Mouse (Mus musculus): Measurements from ENCODE around the gene Fam69a.
A peak's percentile ranks its signal among the peaks of the same experiment; 100 is the strongest.
"Not testable (repeated sequence)": the region's sequence is repeated elsewhere in the genome, so short reads cannot be mapped to it uniquely, and the experiment has no call there.

Gene Fam69a

DNA sequence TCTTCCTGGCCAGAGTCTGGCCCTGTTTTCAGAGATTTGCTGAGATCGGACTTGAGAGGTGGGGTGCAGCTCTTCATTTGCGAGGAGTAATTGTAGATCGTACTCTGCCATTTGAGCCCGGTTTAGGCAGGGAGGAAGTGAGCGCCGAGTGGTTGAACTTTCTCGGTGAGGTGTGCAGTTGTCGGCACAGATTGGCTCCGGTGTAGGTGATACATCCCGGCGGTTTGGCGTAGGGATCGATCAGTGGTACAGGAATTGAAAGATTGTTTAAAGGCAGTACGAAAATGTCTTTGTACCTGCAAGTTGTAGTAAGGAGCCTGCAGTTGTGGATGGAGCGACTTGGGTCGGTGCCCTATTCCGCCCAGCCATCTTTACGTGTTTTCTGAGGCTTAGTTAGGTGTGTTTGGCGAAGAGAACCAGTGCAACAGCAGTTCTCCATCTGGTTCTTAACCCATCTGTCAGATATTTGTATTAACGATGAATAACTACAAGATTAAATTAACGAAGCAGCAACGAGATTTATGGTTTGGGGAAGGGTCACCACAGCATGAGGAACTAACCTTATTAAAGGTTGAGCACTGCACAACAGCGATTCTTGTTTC lies 85.8 kb downstream of the Fam69a start:
- ATAC-seq (ENCODE audit: low TSS enrichment), result no peak; the same call in 1 of the 2 replicates

DNA sequence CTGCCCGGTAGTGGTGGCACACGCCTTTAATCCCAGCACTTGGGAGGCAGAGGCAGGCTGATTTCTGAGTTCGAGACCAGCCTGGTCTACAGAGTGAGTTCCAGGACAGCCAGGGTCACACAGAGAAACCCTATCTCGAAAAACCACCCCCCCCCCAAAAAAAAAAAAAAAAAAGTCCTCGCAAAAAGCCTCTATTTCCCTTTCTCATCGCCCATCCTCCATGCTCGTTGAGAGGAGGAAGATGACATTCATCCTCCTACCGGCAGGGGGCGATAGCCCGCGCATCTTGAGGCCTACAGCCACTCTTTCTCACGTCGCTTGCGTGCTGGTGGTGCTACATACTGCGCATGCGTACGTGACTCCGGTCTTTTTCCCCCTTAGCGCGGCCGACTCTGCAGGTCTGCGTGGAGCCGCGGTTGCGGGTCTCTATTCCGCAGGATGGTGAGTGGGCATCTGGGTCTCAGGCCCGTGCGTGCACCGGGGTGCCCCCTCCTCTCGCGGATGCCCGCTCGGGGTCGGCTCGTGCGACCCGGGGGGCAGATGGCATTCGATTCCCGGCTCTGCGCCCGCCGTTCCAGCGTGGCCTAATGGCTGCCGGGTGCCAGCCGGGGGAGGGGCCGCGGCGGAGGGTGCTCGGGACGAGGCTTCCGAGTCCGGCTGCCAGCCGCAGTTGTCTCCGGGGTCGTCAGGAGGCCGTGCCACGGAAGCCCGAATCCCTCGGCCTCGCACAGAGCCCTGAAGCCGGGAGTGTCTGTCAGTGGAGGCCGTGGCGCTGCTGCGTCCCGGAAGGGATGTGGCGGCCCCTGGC lies 86.5 kb downstream of the Fam69a start, which contains the start of gene Rpl5:
TSS of gene Rpl5 (plus strand) at position 297 of the 808 bp plus-strand sequence.
- peak; percentile 92 for ATAC-seq (ENCODE audit: low TSS enrichment)

DNA sequence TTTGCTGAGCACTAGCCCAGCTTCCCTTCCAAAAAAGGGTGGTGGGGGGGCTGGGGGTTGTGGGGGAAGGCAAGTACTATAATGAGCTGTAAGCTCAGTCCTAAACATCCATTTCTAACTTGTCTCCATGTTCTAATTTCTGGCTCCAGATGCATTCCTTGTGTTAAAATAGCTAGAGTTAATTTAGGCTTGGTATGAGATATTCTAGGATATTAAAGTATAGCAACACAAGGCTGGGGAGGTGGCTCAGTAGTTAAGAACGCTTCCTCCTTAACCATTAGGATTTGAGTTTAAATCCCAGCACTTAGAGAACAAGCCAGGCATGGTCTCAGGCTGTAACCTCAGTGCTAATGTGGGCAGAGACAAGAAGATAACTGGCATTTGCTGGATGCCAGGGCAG lies 90.6 kb downstream of the Fam69a start:
- peak; percentile 66 for ATAC-seq (ENCODE audit: low TSS enrichment)

- no peak for ATAC-seq (ENCODE audit: low TSS enrichment)
Measured at GRCm38 (mm10) chr5:107894676-107895075, 92.2 kb downstream of the Fam69a start.

DNA sequence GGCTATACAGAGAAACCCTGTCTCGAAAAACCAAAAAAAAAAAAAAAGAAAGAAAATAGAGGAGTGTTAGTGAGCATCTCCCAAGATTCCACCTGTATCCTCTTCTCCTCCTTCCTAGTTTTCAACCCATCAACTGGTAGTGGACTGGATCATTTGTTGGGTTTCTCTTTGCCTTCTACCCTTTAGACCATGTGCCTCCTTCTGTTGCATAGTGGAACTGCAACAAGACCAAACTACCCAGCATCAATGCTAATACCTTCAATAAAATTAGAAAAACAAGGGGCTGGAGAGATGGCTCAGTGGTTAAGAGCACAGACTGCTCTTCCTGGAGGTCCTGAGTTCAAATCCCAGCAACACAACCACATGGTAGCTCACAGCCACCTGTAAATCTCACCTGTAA lies 95.4 kb downstream of the Fam69a start:
- not testable (repeated sequence) for ATAC-seq (ENCODE audit: low TSS enrichment)

DNA sequence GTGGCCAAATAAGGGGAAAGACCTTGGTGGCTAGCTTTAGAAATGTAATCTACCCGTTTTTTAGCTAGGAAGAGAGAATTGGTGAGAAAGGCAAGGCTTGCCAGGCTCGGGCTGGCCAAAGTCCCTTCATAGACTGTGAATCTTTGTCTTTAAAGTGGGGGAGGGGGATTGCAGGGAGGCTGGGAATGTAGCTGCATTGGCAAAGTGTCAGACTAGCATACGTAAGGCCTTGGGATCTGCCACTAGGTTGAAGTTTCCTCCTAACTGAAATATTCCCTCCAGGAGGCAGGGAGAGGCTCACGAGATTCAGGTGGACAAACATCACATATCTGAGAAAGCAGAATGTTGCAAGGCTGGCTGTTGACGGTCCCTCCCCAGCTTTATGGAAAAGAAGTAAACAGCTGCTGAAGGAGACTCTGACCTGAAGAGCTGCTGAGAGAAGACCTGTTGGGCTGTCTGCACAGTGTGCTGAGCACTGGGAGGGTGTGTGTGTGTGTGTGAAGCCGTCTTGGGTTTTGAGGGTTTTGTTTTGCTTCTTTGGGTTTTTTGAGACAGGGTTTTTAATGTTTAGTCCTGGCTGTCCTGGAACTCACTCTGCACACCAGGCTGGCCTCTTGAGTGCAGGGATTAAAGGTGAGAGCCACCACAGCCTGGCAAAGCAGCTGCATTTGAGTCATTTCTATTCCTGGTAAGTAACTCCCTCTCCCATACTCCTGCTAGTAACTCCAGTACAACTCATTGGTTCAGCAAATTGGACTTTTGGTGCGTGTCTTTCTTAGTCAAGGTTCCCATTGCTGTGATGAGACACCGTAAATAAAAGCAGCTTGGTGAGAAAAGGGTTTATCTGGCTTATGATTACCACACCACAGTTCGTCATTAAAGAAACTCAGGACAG lies 96.6 kb downstream of the Fam69a start:
- ATAC-seq (ENCODE audit: low TSS enrichment), result no peak

- no peak for ATAC-seq (ENCODE audit: low TSS enrichment)
Measured at GRCm38 (mm10) chr5:107880710-107881109, 106.2 kb downstream of the Fam69a start.

DNA sequence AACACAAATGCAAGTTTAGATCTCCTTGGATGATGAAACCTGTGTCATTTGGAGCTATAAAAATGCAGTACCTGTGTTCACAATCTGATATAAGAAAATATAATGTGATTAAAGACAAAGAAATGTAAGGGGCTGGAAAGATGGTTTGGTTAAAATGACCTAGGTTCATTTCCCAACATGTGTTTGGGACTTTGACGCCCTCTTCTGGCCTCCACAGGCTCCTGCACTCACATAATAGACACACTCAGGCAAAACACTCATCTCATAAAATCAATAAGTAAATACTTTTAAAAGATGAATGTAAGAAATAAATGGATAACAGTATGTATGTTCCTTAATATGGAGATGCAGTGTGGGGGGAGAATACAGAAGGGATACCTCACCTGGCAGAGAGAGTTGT lies 109.8 kb downstream of the Fam69a start:
- ATAC-seq (ENCODE audit: low TSS enrichment), result no peak

DNA sequence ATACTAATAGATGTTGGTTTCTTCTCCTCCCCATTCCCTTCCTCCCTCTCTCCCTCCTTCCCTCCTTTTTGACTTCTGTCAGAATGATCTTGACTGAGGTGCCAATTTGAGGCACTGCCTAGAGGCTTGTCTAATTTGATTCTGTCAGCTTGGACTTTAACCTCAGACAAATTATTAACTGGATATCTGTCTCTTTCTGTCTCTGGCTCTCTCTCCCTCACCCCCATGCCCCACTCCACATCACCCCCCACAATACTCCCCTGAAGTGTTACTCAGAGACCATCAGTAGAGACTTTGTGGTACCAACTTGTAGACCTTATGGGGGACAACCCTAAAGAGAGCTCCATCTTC lies 111.6 kb downstream of the Fam69a start:
- no peak for ATAC-seq (ENCODE audit: low TSS enrichment)

DNA sequence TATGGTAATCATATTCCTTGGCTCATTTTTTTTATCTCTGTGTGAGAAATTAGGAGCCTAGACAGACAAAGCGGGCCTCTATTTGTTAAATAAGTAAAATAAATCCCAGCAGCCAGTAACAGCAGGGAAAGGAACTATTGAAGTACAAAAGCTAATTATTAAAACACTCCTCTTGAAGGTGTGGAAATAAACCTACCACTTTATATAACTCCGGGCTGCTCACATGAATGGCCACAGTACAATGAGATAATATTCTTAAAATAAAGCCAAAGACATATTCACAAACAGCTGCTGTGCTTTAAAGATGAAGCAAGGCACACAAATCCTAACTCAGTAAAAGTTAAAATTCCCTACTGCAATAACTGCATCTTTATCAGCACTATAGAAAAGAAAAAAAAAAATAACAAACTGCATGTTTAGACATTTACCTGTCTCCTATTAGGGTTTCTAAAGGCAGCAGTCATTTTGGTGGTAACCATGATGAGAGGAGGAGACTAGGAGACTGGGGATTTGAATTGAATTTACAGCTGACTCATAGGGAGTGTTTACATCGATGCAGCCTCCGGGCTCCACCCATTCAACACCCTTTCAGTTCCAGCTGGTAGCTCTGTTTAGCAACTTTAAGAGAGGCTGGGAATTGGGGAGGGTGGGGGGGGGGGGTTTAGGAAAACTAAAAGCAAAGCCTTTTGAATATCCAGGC lies 112.2 kb downstream of the Fam69a start, which contains the start of gene Evi5:
TSS of gene Evi5 (minus strand) at position 547 of the 700 bp plus-strand sequence.
- peak; percentile 81 for ATAC-seq (ENCODE audit: low TSS enrichment)

DNA sequence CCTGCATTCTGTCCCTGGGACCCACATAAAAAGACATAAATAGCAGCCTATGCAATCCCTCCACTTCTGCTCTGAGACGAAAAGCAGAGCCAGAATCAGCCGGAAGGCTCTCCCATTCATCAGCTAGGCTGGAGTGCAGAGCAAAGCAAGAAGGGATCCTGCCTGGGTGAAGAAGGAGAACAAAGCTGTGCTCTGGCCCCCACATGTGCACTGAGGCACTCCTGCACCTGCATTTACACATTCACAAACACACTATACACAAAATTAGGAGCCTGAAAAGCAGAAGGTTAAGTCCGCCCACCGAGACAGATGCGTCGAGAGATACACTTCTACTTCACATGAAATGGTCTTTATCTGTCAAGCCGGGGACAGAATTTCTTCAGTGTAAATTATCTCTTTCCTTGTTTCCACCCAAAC lies 113.0 kb downstream of the Fam69a start:
- peak; percentile 75 for ATAC-seq (ENCODE audit: low TSS enrichment)

DNA sequence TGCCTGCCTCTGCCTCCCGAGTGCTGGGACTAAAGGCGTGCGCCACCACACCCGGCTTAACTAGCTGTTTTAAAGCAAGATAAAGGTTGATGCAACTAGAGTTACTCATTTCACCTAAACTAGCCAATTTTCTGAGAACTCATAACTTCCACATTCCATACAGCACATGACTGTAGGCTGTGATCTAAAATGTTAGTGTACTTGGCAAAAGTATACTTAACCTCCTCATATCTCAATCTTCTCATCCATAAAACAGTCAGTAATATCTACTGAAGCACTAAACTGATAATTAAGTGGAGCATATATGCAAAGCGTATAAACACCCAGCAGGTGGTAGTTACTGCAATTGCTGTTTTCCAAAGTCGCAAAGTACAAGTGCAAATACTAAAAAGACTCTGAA lies 113.6 kb downstream of the Fam69a start:
- ATAC-seq (ENCODE audit: low TSS enrichment), result no peak

- no peak for ATAC-seq (ENCODE audit: low TSS enrichment)
Measured at GRCm38 (mm10) chr5:107869701-107870100, 117.2 kb downstream of the Fam69a start.

DNA sequence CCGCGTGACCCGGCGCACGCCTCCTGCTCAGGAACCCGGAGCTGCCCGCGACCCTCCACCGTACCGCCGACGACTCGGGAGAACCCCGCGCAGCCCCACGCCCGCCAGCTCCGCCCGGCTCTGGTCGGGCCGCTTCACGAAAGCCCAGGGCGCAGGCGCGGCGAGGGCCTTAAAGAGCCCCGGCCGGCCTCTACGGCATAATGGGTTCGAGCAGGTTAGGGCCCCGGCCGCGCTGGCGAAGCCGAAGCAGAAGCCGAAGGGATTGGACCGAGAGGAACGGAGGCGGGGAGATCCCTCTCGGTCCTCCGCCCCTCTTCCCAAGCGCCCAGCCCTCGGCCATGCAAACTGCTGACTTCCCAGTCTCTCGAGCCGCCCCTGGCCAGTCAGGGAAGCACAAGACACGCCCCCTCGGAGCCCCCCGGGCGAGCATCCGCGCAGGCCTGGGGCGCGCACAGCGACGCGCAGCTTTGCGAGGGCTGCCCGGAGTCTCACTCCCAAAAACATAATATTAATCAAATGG lies 117.9 kb downstream of the Fam69a start:
- peak; percentile 85 for ATAC-seq (ENCODE audit: low TSS enrichment)

DNA sequence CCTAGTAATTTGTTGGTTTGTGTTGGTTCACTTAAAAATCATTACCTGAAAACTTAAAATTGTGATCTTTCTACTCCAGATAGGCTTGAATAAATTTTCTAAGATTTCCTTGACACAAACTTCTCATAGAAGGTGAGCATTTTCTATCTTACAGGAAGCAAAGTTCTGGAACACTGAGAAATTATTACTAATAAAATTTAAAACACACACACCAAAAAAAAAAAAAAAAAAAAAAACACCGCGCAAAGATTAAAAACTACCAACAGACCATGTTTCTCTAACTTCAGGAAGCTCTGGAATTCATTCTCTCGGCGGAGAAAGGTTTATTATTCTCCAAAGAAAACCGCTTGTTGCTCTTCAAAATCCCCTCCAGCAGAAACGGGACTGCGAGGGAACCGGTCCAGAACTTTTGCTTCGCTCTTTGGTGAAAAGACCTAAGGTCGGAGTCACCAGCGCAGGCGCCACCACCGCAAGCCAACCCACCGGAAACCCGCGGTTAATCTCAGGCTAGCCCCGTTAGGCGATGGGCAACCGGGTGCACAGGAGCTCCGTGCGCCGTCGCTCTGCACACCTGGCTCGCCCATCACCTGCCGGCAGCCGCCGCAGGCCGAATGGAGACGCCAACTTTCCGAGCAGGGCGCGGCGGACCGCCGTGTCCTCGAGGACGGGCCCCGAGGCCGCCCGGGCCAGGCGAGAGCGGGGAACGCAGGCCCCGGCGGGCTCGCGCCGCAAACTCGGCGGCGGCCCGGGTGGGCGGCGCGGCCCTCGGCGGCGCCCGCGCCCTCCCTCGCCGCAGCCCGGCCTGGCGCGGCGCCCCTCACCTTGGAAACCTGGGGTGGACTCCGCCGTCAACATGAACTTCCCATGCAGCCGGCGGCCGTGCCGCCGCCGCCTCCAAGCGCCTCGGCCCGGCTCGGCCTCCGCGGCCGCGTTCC lies 118.6 kb downstream of the Fam69a start:
- ATAC-seq (ENCODE audit: low TSS enrichment), result peak; percentile 38

- ATAC-seq (ENCODE audit: low TSS enrichment), result no peak
Measured at GRCm38 (mm10) chr5:107866127-107867126, 120.5 kb downstream of the Fam69a start.

DNA sequence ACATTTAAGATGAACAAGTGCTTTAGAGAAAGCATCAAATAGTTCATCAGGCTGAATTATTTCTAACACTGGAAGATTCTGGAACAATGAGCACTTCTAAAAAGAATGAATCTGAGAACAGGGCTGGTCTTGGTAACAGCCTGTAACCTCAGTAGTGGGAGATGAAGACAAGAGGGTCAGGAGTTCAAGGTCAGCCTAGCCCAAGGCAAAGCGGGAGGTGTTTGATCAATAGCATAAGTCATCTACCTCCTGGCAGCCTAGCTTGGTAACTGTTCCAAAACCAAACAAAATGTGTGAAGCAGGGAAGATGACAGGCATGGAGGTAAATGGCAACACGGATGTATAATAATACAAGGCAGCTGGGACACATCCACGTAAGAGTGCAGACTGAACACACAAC lies 122.9 kb downstream of the Fam69a start:
- ATAC-seq (ENCODE audit: low TSS enrichment), result no peak

GRCm38 (mm10) chr5:107858963-107859362 lies 127.9 kb downstream of the Fam69a start:
- ATAC-seq (ENCODE audit: low TSS enrichment), result no peak
